Mouse (Mus musculus) G1E (cell line): ENCODE data around the gene Pim3. TPM values are rescaled to one million over a fixed set of nuclear protein-coding genes. Genes with fewer than 3 reads are reported as not detected.

Source experiments
- ATAC-seq: 2 replicates; pipeline ENCODE4 v1.8.0; 2016; ENCODE audit warnings: mild to moderate bottlenecking; ENCODE audit not compliant: insufficient number of reproducible peaks, poor library complexity, low FRiP score, severe bottlenecking; ENCODE audit errors: extremely low read depth
- DNase-seq: peaks from one replicate; pipeline ENCODE4 v3.0.0; 2012; ENCODE audit warnings: low spot score
- H3K27me3 ChIP-seq: 2 replicates; pipeline ENCODE4 v1.6.1; 2012; ENCODE audit warnings: mild to moderate bottlenecking, low read length, inconsistent platforms; ENCODE audit not compliant: insufficient read depth
- H3K36me3 ChIP-seq: replicated peaks from 2 replicates; pipeline ENCODE3; 2012; ENCODE audit warnings: mild to moderate bottlenecking, inconsistent platforms
- H3K4me1 ChIP-seq: 2 replicates; pipeline ENCODE4 v1.6.1; 2012; ENCODE audit warnings: low read depth, low read length, inconsistent platforms, mixed read lengths; ENCODE audit not compliant: insufficient read depth
- H3K4me3 ChIP-seq: 2 replicates; pipeline ENCODE4 v1.5.1; 2012; ENCODE audit warnings: low read depth, mild to moderate bottlenecking, inconsistent platforms, low read length, moderate library complexity, mixed read lengths
- H3K9me3 ChIP-seq: replicated peaks from 2 replicates; pipeline ENCODE4 v1.6.1; 2012; ENCODE audit warnings: inconsistent platforms
- CTCF ChIP-seq: IDR thresholded peaks from 2 replicates; pipeline ENCODE4 v1.5.1; 2012; ENCODE audit warnings: low read depth, low read length, inconsistent platforms, mixed read lengths
- GATA1 ChIP-seq: IDR thresholded peaks from 2 replicates; pipeline ENCODE4 v1.6.1; 2012; ENCODE audit warnings: borderline replicate concordance, low read length, inconsistent platforms, mixed read lengths
- GATA2 ChIP-seq: IDR thresholded peaks from 2 replicates; pipeline ENCODE4 v1.6.1; 2012; ENCODE audit warnings: low read depth, low read length, inconsistent platforms, borderline replicate concordance
- POLR2AphosphoS5 ChIP-seq: IDR thresholded peaks from 2 replicates; pipeline ENCODE4 v1.6.1; 2012; ENCODE audit warnings: low read depth, low read length, inconsistent platforms; ENCODE audit not compliant: insufficient replicate concordance
- TAL1 ChIP-seq: conservative IDR thresholded peaks from 2 replicates; pipeline ENCODE4 v1.6.1; 2012; ENCODE audit warnings: low read depth, low read length, inconsistent platforms, mixed read lengths
- polyA plus RNA-seq: library from polyadenylated mRNA; stranded (reverse); fragments of >175 nt; gene quantifications from 2 replicates; pipeline ENCODE4 v1.2.3, GENCODE M21; 2012
- total RNA-seq, 2 experiments: library from RNA; stranded (forward) in 1 of 2; stranded (reverse) in 1 of 2; fragments of 200-1000 nt in 1 of 2; fragments of >200 nt in 1 of 2; fragmentation: Nextera tagmentation in 1 of 2; gene quantifications; 2 replicates each; pipeline ENCODE4 v1.2.3; 2014 to 2017

Gene Pim3
- total and polyA plus RNA-seq, 3 experiments = 3.4 to 6.8 (median 5.3) TPM

GRCm38 (mm10) chr15:88891676-88892040 lies 29.7 kb downstream of the Pim3 start:
- no peaks in the 10 kb centered on the region for H3K9me3 ChIP-seq
- DNase-seq = no peak
- peaks cover 34% of the 10 kb centered on the region for H3K27me3 ChIP-seq
- no peak for ATAC-seq
- TF ChIP-seq GATA1 (no peak), CTCF (no peak), POLR2AphosphoS5 (no peak), GATA2 (no peak), TAL1 (no peak)
- H3K36me3 ChIP-seq = no peaks in the 10 kb centered on the region
- H3K4me3 ChIP-seq = no peak overlapping the region
- H3K4me1 ChIP-seq = peaks cover 10% of the 10 kb centered on the region

GRCm38 (mm10) chr15:88892252-88892651 lies 30.3 kb downstream of the Pim3 start:
- H3K36me3 ChIP-seq = no peaks in the 10 kb centered on the region
- peaks cover 10% of the 10 kb centered on the region for H3K4me1 ChIP-seq
- ATAC-seq = no peak
- TF ChIP-seq GATA2 (no peak), CTCF (no peak), POLR2AphosphoS5 (no peak), GATA1 (no peak), TAL1 (no peak)
- DNase-seq = no peak
- no peak overlapping the region for H3K4me3 ChIP-seq
- peaks cover 32% of the 10 kb centered on the region for H3K27me3 ChIP-seq
- no peaks in the 10 kb centered on the region for H3K9me3 ChIP-seq

GRCm38 (mm10) chr15:88892876-88893275 lies 30.9 kb downstream of the Pim3 start:
- DNase-seq (no peak), ATAC-seq (no peak)
- no peaks in the 10 kb centered on the region for H3K36me3 ChIP-seq
- H3K4me1 ChIP-seq = peaks cover 10% of the 10 kb centered on the region
- TF ChIP-seq CTCF (no peak), GATA2 (no peak), POLR2AphosphoS5 (no peak), GATA1 (no peak), TAL1 (no peak)
- no peaks in the 10 kb centered on the region for H3K9me3 ChIP-seq
- H3K4me3 ChIP-seq = no peak overlapping the region
- peaks cover 32% of the 10 kb centered on the region for H3K27me3 ChIP-seq

GRCm38 (mm10) chr15:88895119-88895518 lies 33.1 kb downstream of the Pim3 start:
- no peak overlapping the region for H3K4me3 ChIP-seq
- TF ChIP-seq TAL1 = no peak
- TF ChIP-seq GATA2 = no peak
- no peak for TF ChIP-seq GATA1
- TF ChIP-seq CTCF = no peak
- TF ChIP-seq POLR2AphosphoS5 = no peak
- no peaks in the 10 kb centered on the region for H3K9me3 ChIP-seq
- DNase-seq (no peak), ATAC-seq (no peak)
- peaks cover 20% of the 10 kb centered on the region for H3K27me3 ChIP-seq
- no peaks in the 10 kb centered on the region for H3K36me3 ChIP-seq
- peaks cover 10% of the 10 kb centered on the region for H3K4me1 ChIP-seq

GRCm38 (mm10) chr15:88895891-88896290 lies 33.9 kb downstream of the Pim3 start:
- no peak for TF ChIP-seq CTCF
- TF ChIP-seq GATA1 = no peak
- TF ChIP-seq GATA2 = no peak
- no peak for TF ChIP-seq POLR2AphosphoS5
- no peak for TF ChIP-seq TAL1
- no peak for DNase-seq
- H3K36me3 ChIP-seq = no peaks in the 10 kb centered on the region
- H3K4me1 ChIP-seq = peaks cover 7% of the 10 kb centered on the region
- no peaks in the 10 kb centered on the region for H3K9me3 ChIP-seq
- H3K27me3 ChIP-seq = peaks cover 16% of the 10 kb centered on the region
- H3K4me3 ChIP-seq = no peak overlapping the region
- ATAC-seq = no peak

GRCm38 (mm10) chr15:88896341-88896980 lies 34.5 kb downstream of the Pim3 start:
- Histone ChIP-seq H3K36me3 (no peaks in the 10 kb centered on the region), H3K9me3 (no peaks in the 10 kb centered on the region), H3K4me1 (peaks cover 1% of the 10 kb centered on the region; the same call in 1 of the 2 replicates), H3K4me3 (no peak overlapping the region), H3K27me3 (peaks cover 10% of the 10 kb centered on the region)
- TF ChIP-seq POLR2AphosphoS5 = no peak
- TF ChIP-seq CTCF = no peak
- no peak for TF ChIP-seq GATA2
- TF ChIP-seq TAL1 = no peak
- no peak for TF ChIP-seq GATA1
- no peak for DNase-seq
- no peak for ATAC-seq
